Mouse (Mus musculus) testis, postnatal 10 days (tissue): ENCODE results near the gene Eif5.
"Not testable (repeated sequence)": the region's sequence is repeated elsewhere in the genome, so short reads cannot be mapped to it uniquely, and the experiment has no call there.

Source experiments
- DNase-seq: peaks from one replicate; pipeline ENCODE4 v3.0.0; 2021; ENCODE audit warnings: low spot score

Gene Eif5

DNA sequence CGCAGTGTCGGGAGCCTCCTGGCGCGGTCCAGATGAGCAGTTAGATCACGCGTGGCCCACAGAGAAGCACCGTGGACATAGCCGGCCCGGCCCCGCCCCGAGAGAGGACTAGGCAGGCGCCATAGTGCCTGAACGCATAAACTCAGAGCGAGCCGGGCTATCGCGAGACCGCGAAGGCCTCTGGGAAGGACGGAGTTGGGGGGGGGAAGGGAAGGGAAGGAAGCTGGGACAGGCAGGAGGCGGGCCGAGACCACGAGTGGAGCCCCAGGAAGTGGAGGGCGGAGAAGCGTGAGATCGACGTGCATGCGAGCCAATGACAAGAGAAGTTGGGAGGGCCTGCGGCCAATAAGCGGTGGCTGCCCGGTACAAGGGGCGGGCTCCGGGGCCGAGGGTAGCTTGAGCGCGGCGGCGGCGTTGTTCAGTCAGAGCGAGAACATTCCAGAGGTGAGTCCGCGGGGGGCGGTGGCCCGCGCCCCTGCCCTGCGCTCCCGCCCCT, at the start of gene Eif5:
Gene Eif5 (plus strand): TSS at position 221 of the 496 bp plus-strand sequence.
- peak; percentile 99 for DNase-seq

DNA sequence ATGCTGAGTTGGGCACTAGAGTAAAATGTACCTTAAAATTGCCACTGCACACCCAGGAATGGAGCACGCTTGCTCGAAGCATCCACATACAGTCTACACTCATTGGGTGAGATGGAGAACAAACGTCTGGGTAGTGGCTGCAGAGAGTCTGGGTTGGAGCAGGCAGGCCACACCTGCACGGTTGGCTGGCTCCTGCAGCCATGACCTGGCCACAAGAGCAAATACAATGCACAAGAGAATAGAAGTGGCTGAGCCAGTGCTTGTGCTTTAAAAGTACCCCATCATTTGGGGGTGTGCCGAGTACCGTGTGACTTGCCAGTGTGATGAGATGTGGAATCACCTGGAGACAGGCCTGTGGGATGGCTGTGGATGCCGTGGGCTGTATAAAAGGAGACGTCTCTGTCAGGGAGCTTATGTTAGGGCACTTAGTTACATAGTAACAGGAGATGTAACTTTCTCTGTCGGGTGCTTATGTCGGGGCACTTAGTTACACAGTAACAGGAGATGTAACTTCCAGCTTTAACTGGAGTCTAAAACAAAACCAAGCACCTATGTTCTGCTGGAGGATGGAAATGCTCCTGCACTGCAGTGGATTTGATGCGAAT, 48.5 kb upstream of the Eif5 start:
- no peak for DNase-seq

DNA sequence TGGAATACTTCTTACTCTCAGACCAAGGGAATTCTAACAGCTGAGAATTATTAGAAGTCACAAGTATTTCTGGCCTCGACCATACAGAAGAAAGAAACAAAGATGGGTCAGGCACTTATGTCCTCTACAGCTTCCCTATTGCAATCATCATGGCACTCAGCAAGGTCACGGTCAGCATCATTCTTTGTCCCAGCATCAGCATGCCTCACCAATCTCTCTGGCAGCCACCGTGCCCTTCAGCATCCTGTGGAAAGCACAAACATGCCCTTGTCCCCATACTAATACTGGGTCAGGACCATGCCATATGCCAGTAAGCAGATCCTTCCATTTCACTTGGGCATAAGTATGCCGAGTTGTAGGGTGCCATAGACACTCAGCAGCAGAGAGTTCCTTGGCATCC, 42.9 kb upstream of the Eif5 start:
- DNase-seq, result no peak

DNA sequence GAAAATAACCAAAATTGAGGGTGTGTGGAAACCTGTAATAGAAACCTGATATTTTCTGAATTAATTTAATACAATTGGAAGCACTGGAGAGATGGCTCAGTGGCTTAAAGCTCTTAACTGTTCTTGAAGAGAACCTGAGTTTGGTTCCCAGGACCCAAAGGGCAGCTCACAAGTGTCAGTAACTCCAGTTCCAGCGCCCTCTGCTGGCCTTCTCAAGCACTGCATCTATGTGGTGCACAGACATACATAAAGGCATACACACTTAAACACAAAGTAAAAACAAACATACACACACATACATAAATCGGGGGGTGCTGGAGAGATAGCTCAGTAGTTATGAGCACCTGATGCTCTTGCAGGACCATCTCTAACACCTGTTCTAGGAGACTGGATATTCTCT, 40.7 kb upstream of the Eif5 start:
- DNase-seq, result no peak

DNA sequence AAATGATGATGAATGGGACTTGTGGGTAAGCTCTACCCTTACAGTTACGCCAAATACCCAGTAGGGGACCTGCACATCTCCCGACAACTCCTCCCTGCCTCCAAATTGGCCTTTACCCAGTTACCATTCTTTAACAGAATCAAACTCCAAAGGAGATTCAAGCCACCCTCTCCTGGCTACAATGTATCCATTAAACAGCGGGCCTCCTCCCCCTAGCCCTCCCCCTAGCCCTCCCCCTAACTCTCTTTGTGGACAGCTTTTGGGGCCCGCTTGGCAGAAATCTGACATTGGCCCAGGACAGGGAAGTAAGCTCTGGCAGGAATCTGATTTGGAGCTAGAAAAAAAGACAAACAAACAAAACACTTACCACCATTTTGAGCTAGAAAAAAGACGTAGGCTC, 38.2 kb upstream of the Eif5 start:
- no peak for DNase-seq

DNA sequence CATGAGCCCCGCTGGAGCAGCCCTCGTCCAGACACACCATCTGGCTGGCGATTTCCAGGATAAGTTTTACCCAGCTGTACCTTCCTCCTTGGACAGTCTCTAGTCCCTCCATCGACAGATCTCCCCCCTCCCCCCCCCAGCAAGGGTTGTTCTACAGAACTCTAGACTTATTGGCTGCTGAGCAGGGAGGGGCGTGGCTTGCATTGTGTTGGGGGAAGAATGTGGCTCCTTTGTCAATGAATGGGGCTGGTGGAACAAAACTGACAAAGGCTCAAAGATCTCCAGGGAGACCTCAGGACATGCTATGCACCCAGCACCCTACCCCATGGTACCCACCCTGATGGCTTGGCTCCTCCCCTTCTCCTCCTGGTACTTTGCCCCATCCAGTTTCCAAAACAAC, 37.1 kb upstream of the Eif5 start:
- DNase-seq, result no peak

DNA sequence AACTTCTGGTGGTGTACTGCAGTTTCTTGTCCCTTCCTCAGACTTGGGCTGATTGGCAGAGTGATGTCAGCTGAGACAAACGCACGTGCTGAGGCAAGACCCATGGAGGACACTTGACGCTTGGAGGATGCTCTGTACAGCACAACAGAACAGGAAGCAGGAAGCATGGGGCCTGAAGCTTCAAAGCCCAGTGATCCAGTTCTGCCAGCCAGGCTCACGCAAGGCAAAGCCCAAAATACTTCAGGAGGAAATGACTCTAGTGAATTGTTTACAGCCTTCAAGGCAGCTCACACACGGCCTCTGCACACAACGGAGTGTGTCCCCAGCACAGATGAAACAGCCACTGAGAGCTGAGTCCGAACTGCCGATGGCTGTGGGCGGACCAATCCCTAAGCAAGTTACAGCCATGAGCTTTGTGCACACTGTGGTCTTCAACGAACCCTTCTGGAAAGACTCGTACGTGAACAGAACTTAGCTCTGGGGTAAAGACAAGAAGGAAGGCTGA, 34.7 kb upstream of the Eif5 start:
- no peak for DNase-seq

DNA sequence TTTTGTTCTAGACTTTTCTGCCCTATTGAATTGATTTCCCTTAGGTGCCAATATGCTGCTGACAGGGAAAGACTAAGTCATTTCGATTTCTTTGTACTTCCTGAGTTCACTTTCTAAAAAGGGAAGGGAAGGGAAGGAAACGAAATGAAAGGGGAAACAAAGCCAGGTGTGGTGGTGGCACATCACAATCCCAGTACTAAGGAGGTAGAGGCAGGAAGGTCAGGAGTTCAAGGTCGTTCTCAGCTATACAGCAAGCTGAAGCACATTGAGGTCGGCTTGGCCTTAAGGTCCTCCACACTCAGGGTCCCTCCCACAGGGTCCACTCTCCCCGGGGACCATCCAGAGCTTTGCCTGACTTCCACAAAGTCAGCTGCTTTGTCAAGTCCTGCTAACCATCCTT, 34.2 kb upstream of the Eif5 start:
- DNase-seq, result no peak

DNA sequence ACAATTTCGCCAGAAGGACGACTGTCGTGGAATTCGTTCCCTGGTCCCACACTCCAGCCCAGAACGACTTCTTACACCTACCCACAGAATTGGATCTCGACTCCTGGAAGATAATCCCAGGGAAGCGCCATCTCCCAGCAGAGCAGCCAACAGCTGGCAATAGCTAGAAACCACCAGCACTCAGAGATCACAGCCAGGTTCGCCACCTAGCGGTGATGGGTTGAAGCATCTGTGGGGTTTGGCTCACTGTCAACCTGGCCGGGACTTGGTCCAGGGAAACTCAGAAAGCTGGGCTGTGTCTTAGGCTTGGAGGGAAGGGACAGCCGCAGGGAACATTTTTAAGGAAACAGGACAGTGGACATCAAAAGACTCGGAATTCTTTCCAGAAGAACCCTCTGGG, 32.9 kb upstream of the Eif5 start:
- DNase-seq, result peak; percentile 96

DNA sequence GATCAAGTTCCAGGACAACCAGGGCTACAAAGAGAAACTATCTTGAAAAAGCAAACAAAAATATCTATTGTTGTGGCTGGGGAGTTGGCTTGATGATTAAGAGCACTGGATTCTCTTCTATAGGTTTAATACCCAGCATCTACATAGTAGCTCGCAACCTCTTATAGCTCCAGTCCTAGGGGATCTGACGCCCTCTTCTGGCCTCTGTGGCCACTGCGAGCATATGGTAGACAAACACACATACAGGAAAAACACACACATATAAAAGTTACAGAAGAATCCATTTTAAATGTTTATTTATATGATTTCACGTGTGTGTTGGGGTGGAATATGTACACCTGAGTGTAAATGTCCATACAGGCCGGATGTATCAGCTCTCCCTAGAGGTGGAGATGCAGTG, 30.8 kb upstream of the Eif5 start:
- DNase-seq, result no peak

DNA sequence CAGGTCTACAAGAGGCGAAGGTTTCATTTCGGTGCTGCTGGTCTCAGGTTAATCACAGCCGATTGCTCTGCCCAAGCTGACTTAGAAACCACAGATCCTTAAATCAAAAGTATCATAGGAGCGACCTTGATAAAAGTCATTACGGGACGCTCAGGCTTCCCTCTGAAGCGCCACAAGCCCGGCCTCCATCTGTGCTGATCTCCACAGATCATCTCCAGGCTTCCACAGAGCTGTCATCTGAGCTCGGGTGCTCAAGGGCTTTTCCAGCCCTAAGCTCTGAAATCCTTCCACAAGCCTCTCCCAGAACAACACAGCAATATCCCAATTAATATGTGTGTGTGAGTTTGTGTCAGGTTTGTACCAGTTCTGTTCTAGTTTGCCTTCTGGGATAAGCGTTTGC, 29.9 kb upstream of the Eif5 start:
- DNase-seq, result no peak

DNA sequence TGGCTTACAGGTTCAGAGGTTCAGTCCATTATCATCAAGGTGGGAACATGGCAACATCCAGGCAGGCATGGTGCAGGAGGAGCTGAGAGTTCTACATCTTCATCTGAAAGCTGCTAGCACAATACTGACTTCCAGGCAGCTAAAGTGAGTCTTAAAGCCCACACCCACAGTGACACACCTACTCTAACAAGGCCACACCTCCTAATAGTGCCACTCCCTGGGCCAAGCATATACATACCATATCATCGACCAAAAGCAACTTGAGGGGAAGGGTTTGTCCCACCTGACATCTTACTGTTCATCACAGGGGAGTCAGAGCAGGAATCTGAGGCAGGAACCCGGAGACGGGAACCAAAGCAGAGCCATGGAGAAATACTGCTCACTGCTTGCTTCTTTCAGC, 29.4 kb upstream of the Eif5 start:
- DNase-seq, result not testable (repeated sequence)

DNA sequence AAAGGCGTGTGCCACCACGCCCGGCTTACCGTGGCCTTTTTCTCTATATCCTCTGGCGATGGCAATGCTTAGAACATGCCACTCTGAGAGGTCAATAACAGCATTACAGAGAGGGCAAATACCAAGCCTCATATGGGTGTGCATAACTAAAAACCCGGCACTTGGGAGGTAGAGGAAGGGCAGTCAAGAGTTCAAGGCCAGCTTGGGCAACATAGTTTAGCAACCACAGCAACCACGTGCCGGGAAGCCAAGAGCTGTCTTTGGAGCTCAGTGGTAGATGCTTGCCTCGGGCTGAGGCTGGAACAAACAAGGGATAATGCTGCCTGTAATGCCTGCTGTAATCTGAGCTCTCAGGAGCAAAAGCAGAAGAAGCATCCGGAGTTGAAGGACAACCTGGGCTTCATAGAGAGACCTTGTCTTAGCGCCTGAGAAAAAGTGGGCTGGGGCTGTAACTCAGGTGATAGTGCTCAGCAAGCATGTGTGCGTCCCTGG, 25.2 kb upstream of the Eif5 start:
- no peak for DNase-seq

DNA sequence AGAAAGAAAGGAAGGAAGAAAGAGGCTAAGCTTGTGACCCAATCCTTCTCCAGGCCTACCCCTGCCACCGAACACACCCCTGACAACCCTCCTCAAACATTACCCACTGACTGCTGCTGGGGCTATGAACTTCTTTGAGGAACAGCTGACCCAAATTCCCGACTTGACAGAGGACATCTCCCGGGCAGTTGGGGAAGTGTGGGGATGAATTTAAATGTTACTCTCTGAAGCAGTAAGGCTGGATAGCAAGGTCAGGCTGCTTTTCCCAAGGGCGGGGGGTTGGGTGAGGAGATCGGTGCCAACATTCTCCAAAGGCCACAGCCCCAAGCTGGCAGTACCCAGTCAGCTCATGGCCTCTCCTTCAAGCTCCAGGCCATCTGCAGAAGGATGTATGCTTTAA, 24.1 kb upstream of the Eif5 start:
- no peak for DNase-seq

DNA sequence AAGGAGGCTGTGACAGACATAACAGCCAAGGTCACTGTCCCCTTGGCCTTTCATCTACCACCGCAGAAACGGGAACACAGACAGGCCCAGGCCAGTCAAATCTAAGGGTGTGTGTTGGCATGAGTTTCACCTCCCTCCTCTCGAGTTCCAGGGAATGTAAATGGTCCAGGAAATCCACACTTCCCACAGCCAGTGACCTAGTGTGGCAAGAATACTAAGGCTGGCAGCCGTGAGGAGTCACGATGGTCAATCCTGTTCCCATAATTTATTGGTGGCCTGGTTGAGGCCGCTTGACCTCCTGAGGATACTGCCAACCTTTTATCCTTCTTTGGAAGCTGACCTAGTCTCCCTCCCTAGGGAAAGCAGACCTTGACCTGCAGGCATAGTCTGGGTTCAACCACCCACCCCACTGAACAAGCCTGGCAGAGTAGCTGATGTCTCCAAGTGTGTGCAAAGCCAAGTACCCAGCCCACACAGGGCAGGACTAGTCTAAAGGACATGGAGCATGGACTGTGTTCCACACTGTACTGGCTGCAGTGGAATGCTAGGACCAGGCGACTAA, 23.5 kb upstream of the Eif5 start:
- DNase-seq, result no peak

DNA sequence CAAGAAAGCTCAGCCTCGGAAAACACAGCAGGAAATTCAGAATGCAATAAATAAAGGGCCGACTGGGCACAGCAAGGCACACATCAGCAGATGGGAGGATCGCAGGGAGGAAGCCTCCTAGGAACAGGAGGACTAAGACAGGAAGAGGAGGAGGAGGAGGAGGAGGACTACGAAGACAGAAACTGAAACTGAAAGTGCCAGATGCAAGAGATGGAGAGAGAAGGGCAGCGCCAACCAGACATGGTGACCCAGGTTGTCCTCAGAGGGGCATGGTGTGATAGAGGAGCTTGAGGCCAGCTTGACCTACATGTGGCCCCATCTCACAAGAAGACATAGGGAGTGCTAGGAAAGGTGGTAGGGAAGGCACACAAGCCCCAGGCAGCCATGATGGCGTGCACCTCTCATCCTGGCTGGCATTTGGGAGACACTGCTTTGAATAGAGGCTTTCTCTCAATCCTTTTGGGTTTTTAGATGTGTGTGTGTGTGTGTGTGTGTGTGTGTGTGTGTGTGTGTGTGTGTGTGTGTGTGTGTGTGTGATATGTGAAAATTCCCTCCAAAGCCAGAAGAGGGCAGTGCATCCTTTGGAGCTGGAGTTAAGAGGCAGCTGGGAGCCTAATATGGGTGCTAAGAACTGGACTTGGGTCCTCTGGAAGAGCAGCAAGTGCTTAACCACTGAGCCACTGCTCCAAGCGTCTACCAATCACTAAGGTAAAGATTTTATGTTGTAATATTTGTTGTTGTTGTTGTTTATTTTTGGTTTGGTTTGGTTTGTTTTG, 22.8 kb upstream of the Eif5 start:
- no peak for DNase-seq

DNA sequence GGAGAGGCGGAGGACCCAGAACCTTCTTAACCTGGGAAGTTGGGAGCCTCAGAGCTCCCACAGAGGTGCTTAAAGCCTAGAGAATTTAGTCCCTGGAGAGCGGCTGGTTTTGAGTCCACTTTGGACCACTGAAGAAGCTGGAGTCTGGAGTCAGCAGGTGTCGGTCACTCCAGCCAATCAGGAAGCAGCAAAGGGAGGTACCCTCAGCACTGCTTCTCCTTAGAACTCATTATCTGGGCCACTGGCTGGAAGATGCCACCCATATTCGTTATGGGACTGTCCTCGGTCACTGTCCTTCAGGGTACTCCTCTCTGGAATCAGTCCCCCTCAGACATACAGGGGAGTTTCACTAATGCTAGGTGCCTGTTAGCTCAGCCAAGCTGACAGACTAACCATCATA, 21.9 kb upstream of the Eif5 start:
- DNase-seq, result no peak

DNA sequence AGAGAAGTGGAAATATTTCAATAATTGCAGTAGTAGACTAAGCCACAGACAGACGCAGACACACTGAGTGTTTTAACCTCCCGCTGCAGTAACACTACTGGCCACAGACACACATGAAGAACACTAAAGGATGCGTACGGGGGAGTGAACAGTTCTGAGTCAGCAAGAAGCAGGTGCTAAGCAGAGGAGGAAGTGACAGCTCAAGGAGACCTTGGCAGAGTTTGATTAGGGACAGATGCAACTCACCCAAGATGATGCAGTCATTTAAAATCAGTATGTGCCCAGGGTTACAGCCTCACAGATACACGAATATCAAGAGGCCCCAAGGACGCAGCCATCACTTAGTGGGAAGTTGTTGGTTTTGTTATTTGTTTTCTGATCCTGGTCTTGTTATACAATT, 21.0 kb upstream of the Eif5 start:
- no peak for DNase-seq

DNA sequence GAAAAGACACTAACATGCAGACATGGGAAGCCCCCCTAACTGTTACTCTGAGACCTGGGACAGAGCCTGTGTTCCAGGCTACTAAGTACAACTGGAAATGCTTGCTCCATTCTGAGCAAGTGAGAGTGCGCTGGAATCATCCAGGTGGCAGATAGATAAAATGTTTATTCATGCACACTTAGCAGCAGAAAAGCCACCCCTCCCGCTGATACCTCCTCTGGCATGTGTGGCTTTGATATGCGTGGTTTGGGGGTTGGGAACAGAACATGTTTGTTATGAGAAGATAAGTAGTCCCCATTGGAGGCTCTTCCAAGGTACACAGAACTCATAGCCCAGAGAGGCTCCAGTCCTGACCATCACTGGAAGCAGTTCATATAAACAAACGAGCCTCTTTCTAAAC, 19.9 kb upstream of the Eif5 start:
- DNase-seq, result no peak

DNA sequence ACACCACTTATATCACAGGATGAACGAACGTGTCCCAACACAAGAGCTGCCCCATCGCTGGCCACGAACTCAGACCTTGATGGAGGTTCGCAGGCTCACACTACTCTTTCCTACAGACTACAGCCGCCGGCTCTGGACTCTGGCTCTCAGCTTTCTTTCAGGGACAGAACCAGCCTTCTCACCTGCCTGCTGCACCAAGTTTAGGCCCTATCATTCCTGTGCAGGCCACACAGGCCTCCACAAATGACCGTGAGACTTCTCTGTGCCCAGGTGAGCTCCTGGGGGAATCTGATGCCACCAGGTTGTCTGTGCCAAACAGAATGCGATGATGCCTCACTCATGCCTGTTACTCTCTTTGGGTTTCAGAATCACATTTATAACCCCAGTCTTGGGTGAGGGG, 19.4 kb upstream of the Eif5 start:
- no peak for DNase-seq

DNA sequence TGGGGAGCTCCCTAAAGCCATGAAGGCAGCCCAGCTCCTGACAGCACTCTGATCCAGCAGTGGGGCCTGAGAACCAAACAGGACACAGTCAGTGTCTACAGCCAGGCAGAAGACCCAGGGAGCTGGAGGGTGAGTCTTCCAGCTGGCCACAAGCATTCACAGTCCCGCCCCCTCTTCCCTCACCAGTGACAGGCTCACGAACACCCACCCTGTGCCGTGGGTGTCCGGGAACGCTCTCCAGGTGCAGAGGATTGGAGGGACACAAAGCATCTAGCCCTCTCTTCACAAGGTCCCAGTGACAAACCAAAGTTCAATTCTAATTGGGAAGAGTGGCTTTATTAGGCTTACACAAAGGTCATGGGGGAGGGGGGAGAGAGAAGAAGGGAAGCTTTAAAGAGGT, 18.0 kb upstream of the Eif5 start:
- DNase-seq, result no peak

DNA sequence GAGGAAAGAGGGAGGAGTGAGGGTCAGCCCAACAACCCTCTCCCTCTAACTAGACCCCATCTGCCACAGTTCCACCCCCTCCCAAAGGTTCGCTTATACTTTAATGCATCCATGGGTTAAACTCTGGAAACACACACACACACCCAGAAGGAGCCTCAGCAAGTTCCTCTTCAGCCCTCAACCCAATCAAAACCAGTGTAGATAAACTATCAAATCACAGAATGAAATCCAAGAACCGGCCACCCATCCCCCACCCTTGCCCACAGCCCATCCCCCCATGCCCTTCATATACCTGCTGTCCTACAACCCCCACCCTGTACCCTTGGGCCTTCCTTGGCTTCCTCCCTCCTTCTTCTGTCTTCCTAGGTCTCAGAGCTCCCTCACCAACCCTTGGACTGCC, 16.8 kb upstream of the Eif5 start:
- no peak for DNase-seq

DNA sequence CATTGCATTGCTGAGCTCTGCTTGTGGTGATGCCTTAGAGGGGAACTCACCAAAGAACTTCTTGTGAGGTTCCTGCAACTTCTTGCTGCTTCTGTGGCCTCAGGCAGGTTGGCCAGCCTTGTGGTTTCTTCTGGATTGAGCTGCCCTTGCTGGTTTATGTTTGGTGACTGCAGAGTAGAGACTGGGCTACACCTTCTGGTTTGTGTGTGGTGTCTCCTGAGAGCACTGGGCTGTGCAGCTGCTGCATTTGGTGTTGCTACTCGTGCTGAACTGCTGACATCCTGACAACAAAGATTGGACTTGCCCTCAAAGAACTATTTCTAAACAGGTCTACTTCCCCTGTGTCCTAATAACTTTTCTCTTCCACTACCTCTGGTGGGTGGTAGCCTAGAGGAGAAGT, 13.3 kb upstream of the Eif5 start:
- DNase-seq, result no peak
